Mouse (Mus musculus) urinary bladder, postnatal 25 days (tissue): ENCODE measurements at regions not wholly inside any gene's neighbourhood (a gene's known extent, or its start where the extent isn't known, plus 50 kb on each side); places are given as distances from the start of the nearest gene placed in this dataset.
A peak's percentile ranks its signal among the peaks of the same experiment; 100 is the strongest.

ENCODE experiments used
- DNase-seq: peaks from one replicate; pipeline ENCODE4 v3.0.0; 2022; ENCODE audit warnings: low spot score

DNA sequence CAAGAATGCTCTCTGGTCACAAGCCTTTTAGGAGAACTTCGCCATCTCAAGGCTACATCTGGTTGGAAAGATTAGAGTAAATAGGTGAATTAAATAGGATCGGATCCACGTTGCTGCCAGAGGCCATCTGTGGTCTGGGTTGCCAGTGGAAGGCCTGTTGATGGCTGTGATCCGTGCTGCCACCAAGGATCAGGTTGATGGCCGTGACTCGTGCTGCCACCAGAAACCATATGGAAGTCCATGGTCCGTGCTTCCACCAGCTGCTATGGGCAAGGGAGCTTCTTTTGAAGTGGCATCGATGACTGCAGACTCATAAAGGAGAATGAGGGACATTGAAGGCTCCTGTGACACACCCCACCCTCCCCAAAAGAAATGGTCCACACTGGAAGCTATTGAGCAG is 79.6 kb downstream of the Atp1a1 start:
- DNase-seq: no peak

DNA sequence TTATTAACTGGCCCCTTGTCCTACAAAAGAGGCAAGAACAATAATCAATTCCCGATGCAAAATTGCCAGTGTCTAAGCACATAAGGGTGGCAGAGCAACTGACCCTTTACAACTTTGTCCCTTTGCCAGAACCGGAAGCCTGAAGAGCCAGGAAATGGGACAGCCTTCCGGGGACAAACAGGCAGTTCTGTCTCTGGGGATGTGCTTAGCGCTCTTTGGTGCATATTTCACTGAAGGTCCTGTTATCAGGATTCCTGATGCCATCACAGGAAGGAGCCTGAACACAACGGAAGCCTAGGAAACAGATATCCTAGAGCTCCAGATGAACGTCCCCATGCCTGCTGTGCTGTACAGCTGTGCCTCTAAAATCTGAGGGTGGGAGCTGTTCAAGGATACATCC is 80.0 kb downstream of the Atp1a1 start:
- no peak for DNase-seq

- DNase-seq: no peak
These were observed 81.2 kb downstream of the Atp1a1 start for GRCm38 (mm10) chr3:101523239-101523638.

DNA sequence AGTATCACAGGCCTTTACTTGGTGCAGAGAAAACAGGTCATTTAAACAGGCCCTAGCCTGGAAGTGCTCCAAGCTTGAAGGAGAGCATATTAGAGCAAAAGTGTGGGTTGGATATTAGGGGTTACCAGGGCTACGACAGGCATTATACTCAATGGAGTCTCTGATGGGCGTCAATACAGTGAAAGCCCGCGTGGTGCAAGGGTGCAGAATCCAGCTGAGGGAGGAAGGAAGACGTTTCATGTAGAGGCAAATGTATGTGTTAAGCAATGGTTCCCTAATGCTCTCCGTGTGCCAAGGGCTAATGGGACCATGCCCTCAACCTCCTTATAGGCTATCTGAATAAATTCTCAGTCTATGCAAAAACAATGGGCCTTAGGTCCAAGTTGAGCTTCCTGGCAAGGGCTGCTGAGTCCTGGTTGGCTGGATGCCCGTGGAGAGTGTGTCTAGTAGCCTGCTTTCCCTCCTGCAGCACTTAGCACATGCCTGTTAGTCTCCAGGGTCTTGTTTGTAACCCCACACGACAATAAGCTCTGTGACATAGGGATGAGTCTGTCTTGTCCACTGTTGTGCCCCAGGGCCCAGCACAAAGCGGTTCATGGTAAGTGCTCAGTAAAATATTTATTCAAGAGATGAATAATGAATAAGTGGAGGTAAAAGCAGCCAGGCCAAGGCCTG is 82.1 kb downstream of the Atp1a1 start:
- no peak for DNase-seq

DNA sequence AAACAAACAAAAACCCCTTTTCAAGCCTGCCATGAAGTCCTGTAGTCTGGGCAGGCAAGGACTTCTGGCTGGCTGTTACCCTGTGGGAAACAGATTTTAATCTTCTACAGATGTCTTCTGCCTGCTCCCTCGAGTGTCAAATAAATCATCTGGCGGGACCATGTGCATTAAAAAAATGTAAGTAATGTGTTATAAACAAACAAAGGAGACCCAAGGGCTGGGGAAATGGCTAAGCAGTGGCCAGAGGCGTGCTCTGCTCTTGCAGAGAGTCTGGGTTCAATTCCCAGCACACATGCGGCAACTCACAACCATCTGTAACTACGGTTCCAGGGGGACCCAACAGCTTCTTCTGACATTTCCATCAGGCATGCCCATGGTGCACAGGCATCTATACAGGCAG is 83.3 kb downstream of the Atp1a1 start:
- no peak for DNase-seq

DNA sequence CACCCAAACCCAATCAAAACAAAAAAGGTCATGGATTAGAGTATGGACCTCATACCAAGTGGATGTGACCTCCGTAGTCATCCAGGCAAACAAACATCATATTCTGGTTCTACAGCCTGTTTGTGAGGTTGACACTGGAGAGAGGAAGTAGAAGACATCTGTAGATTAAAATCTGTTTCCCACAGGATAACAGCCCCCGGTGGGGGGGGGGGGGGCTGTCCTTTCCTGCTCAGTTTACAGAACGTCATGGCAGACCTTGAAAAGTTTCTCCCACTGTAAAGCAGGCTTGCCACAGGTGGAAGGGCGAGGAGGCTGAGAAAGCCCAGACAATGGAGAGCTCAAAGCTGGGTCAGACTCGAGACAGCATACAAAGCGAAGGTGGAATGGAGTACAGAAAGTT is 84.4 kb downstream of the Atp1a1 start:
- no peak for DNase-seq

DNA sequence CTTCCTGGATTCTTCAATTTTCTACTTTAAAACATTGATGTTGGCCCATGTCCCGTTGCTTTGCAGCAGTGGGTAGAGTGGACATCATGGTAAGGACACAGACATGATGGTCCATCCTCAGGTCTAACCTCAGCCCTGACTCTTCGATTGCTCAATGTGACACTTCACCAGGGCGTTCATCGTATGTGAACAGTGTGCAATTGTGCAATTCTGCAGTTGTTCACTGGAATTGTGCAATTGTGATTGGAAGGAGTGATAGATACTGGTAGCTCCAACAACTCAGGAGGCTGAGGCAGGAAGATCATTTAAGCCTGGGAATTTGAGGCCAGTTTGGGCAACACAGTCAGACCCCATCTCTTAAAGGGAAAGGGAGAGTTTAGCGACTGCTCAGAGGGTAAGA is 84.9 kb downstream of the Atp1a1 start:
- DNase-seq: no peak

GRCm38 (mm10) chr3:101518810-101519209 is 85.7 kb downstream of the Atp1a1 start:
- DNase-seq: no peak

DNA sequence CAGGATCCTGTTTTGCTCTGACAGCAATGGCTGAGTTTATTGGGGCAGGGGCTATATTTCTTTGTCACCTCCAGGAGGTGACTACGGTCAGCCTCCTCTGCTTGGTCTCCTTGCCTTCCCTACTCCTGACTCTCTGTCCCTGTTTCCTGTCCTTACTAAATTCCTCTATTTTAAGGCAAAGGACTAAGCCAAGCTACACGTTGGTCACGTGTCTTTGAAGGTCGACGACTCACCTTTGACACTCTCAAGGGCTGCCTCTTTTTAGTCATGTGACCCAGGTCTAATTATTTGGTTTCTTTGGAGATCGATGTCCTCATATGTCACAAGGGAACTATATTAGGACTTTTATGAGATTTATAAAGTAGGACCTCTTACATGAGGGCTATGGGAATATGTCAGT is 86.9 kb downstream of the Atp1a1 start:
- DNase-seq: no peak

GRCm38 (mm10) chr3:101516781-101517499 is 87.5 kb downstream of the Atp1a1 start:
- DNase-seq: peak; percentile 17

GRCm38 (mm10) chr3:101515566-101515965 is 88.9 kb downstream of the Atp1a1 start:
- no peak for DNase-seq

DNA sequence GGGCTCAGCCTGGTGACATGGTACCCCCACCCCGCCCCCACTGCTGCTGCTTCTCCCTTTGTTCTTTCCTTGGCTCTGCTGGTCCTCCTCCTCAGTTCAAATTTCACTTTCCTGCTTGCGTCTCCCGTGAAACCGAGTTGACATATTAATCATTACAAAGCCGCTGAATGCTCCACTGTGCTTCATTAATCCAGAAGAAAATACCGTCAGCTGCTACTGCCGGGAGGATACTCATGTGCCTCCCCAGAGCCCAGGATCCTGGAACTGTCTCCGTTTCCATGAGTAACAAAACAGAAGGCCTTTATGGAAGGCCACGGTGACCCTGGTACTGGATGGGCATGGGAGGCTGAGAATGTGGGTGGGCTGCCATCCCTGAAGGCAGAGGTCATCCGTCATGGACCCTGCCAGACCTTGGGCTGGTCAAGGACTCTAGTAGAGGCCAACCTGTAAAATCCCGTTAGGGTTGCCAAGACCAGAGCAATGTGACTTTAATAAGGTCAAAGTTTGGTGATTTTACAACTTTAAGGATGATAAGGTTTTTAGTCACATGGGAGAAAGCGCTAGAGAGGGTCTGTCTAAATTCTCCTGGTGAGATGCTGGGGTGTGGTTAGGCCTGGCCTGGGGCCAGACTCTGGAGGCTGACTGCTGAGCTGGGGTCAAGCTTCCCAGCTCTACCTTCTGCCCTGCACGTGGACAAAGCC is 90.7 kb downstream of the Atp1a1 start:
- no peak for DNase-seq
